Mouse (Mus musculus): ENCODE results near the gene Shisa6.

Shisa6 gene

GRCm38 (mm10) chr11:66525371-66526045 is at the start of gene Shisa6:
TSS of gene Shisa6 (minus strand) at chr11:66525964.
- in situ Hi-C loops (cut with MboI, MseI): no loop called here

- in situ Hi-C loops (cut with MboI, MseI): no loop called here
Measured at GRCm38 (mm10) chr11:66573888-66574287, 48.1 kb upstream of the Shisa6 start.

- in situ Hi-C loops (cut with MboI, MseI): no loop called here
Measured at GRCm38 (mm10) chr11:66569045-66569444, 43.3 kb upstream of the Shisa6 start.

- in situ Hi-C loops (cut with MboI, MseI): no loop called here
Measured at GRCm38 (mm10) chr11:66568386-66568791, 42.6 kb upstream of the Shisa6 start.

- in situ Hi-C loops (cut with MboI, MseI): no loop called here
Measured at GRCm38 (mm10) chr11:66567382-66567781, 41.6 kb upstream of the Shisa6 start.

GRCm38 (mm10) chr11:66562274-66562673 is 36.5 kb upstream of the Shisa6 start:
- in situ Hi-C loops (cut with MboI, MseI): no loop called here

- in situ Hi-C loops (cut with MboI, MseI): no loop called here
Measured at GRCm38 (mm10) chr11:66537820-66538219, 12.1 kb upstream of the Shisa6 start.

GRCm38 (mm10) chr11:66535866-66536265 is 10.1 kb upstream of the Shisa6 start:
- in situ Hi-C loops (cut with MboI, MseI): no loop called here

GRCm38 (mm10) chr11:66535156-66535555 is 9.4 kb upstream of the Shisa6 start:
- in situ Hi-C loops (cut with MboI, MseI): no loop called here

- in situ Hi-C loops (cut with MboI, MseI): no loop called here
Measured at GRCm38 (mm10) chr11:66534291-66534690, 8.5 kb upstream of the Shisa6 start.

- in situ Hi-C loops (cut with MboI, MseI): no loop called here
Measured at GRCm38 (mm10) chr11:66528146-66528545, 2.4 kb upstream of the Shisa6 start.

- in situ Hi-C loops (cut with MboI, MseI): no loop called here
Measured at GRCm38 (mm10) chr11:66527343-66527742, 1.6 kb upstream of the Shisa6 start.

- in situ Hi-C loops (cut with MboI, MseI): no loop called here
Measured at GRCm38 (mm10) chr11:66526981-66527320, 1.2 kb upstream of the Shisa6 start.

- in situ Hi-C loops (cut with MboI, MseI): no loop called here
Measured at GRCm38 (mm10) chr11:66526046-66526980, 549 bp upstream of the Shisa6 start.

- in situ Hi-C loops (cut with MboI, MseI): no loop called here
Measured at GRCm38 (mm10) chr11:66524251-66524650, 1.5 kb downstream of the Shisa6 start.

GRCm38 (mm10) chr11:66522376-66522775 is 3.4 kb downstream of the Shisa6 start:
- in situ Hi-C loops (cut with MboI, MseI): no loop called here

GRCm38 (mm10) chr11:66519386-66519785 is 6.4 kb downstream of the Shisa6 start:
- in situ Hi-C loops (cut with MboI, MseI): no loop called here

GRCm38 (mm10) chr11:66514346-66514745 is 11.4 kb downstream of the Shisa6 start:
- in situ Hi-C loops (cut with MboI, MseI): no loop called here

- in situ Hi-C loops (cut with MboI, MseI): no loop called here
Measured at GRCm38 (mm10) chr11:66500951-66501350, 24.8 kb downstream of the Shisa6 start.

- in situ Hi-C loops (cut with MboI, MseI): no loop called here
Measured at GRCm38 (mm10) chr11:66498857-66499445, 26.8 kb downstream of the Shisa6 start.

GRCm38 (mm10) chr11:66496235-66496634 is 29.5 kb downstream of the Shisa6 start:
- in situ Hi-C loops (cut with MboI, MseI): no loop called here

- in situ Hi-C loops (cut with MboI, MseI): no loop called here
Measured at GRCm38 (mm10) chr11:66494391-66494790, 31.4 kb downstream of the Shisa6 start.

Measured in T-helper 1 cell (primary cell).